Mouse (Mus musculus) forebrain, embryonic 14.5 days (tissue): Measurements from ENCODE around the gene Fads3. TPM values are rescaled to one million over a fixed set of nuclear protein-coding genes. Genes with fewer than 3 reads are reported as not detected.

ENCODE experiments used
- ATAC-seq: fragments of 200-750 bp; cut with Nextera tagmentation; 2 replicates; pipeline ENCODE4 v1.8.0; 2017; ENCODE audit warnings: mild to moderate bottlenecking, moderate library complexity
- DNase-seq: peaks from one replicate; pipeline ENCODE4 v3.0.0-alpha.2; 2015; ENCODE audit warnings: low spot score
- H3K27ac ChIP-seq: fragments of 300-500 bp; sonication (generic); 2 replicates; pipeline ENCODE4 v1.5.1; 2014; ENCODE audit warnings: low read depth, mild to moderate bottlenecking, control low read depth, low read length, moderate library complexity
- H3K27me3 ChIP-seq: fragments of 300-500 bp; sonication (generic); replicated peaks from 2 replicates; pipeline ENCODE4 v1.6.1; 2014; ENCODE audit warnings: low read length, control low read depth, mixed read lengths; ENCODE audit not compliant: control insufficient read depth, insufficient read depth
- H3K36me3 ChIP-seq: fragments of 300-500 bp; sonication (generic); 2 replicates; pipeline ENCODE4 v1.6.1; 2014; ENCODE audit warnings: low read length, control low read depth; ENCODE audit not compliant: control insufficient read depth, insufficient read depth
- H3K4me1 ChIP-seq: fragments of 300-500 bp; sonication (generic); 2 replicates; pipeline ENCODE4 v1.6.1; 2014; ENCODE audit warnings: antibody characterized with exemption, low read length, control low read depth; ENCODE audit not compliant: control insufficient read depth, insufficient read depth
- H3K4me2 ChIP-seq: fragments of 300-500 bp; sonication (generic); 2 replicates; pipeline ENCODE4 v1.6.1; 2014; ENCODE audit warnings: mild to moderate bottlenecking, control low read depth, low read length
- H3K4me3 ChIP-seq: fragments of 300-500 bp; sonication (generic); 2 replicates; pipeline ENCODE4 v1.5.1; 2014; ENCODE audit warnings: low read depth, low read length, control low read depth
- H3K9ac ChIP-seq: fragments of 300-500 bp; sonication (generic); 2 replicates; pipeline ENCODE4 v1.6.1; 2014; ENCODE audit warnings: mild to moderate bottlenecking, low read length, control low read depth, moderate library complexity
- H3K9me3 ChIP-seq: fragments of 300-500 bp; sonication (generic); replicated peaks from 2 replicates; pipeline ENCODE4 v1.6.1; 2016; ENCODE audit warnings: low read length, control low read depth, mixed read lengths; ENCODE audit not compliant: control insufficient read depth
- WGBS: fragments of 180-500 bp; shearing (Covaris S2); extraction: QIAGEN DNeasy Blood & Tissue Kit; methylation state at CpG from one replicate; pipeline ENCODE4 v1.1.7; 2014; 5-methylcytosine and 5-hydroxymethylcytosine counted together
- polyA plus RNA-seq: library from polyadenylated mRNA; unstranded; fragments of >200 nt; fragmentation: Nextera tagmentation; extraction: Ambion mirVana; gene quantifications from 2 replicates; pipeline ENCODE4 v1.2.1, GENCODE M21; 2014

Fads3 gene
- 9.6 and 12.5 TPM in 2 replicates for polyA plus RNA-seq

GRCm38 (mm10) chr19:10041388-10042148, at the start of gene Fads3:
Fads3 (plus strand) TSS chr19:10041569.
- Histone ChIP-seq H3K9me3 (no peaks in the 10 kb centered on the region), H3K4me3 (peak within 1 kb of the TSS; percentile 66), H3K9ac (peak within 1 kb of the TSS; percentile 76), H3K27ac (no peak within 1 kb of the TSS), H3K27me3 (no peaks in the 10 kb centered on the region), H3K4me1 (peaks cover 7% of the 10 kb centered on the region; the same call in 1 of the 2 replicates), H3K36me3 (no peaks in the 10 kb centered on the region), H3K4me2 (peak within 1 kb of the TSS; percentile 97)
- WGBS: under 1% methylated on average over 62 of the region's 69 CpGs
- ATAC-seq (peak; percentile 90), DNase-seq (peak; percentile 69)

- peak; percentile 36 for ATAC-seq
- no peak overlapping the region for H3K27ac ChIP-seq
These were observed 49.1 kb upstream of the Fads3 start for GRCm38 (mm10) chr19:9992011-9992958.

GRCm38 (mm10) chr19:9993036-9993656, 48.2 kb upstream of the Fads3 start:
- peak; percentile 90 for ATAC-seq
- 7% methylated on average over 17 of the region's 17 CpGs for WGBS

More at GRCm38 (mm10) chr19:9992011-9992958, 49.1 kb upstream of the Fads3 start:
- Histone ChIP-seq H3K4me1 (no peaks in the 10 kb centered on the region), H3K27me3 (no peaks in the 10 kb centered on the region), H3K4me3 (peak overlapping the region; percentile 15), H3K9me3 (no peaks in the 10 kb centered on the region), H3K9ac (peak overlapping the region; percentile 40), H3K36me3 (no peaks in the 10 kb centered on the region), H3K4me2 (peak overlapping the region; percentile 42)
- 43% methylated on average over 26 of the region's 26 CpGs for WGBS
- peak; percentile 19 for DNase-seq

GRCm38 (mm10) chr19:9997204-9998062, 43.9 kb upstream of the Fads3 start:
- H3K36me3 ChIP-seq: no peaks in the 10 kb centered on the region
- H3K9ac ChIP-seq: no peak overlapping the region
- H3K4me2 ChIP-seq: no peak overlapping the region
- no peak overlapping the region for H3K4me3 ChIP-seq
- ATAC-seq (no peak), DNase-seq (no peak)
- no peaks in the 10 kb centered on the region for H3K27me3 ChIP-seq
- WGBS: 75% methylated on average over 12 of the region's 12 CpGs
- H3K4me1 ChIP-seq: no peaks in the 10 kb centered on the region
- no peaks in the 10 kb centered on the region for H3K9me3 ChIP-seq
- H3K27ac ChIP-seq: no peak overlapping the region

More at GRCm38 (mm10) chr19:9993036-9993656, 48.2 kb upstream of the Fads3 start:
- H3K36me3 ChIP-seq: no peaks in the 10 kb centered on the region
- no peaks in the 10 kb centered on the region for H3K4me1 ChIP-seq
- H3K27ac ChIP-seq: no peak overlapping the region
- peak; percentile 82 for DNase-seq
- peak overlapping the region; percentile 40 for H3K9ac ChIP-seq
- H3K4me3 ChIP-seq: peak overlapping the region; percentile 15
- H3K9me3 ChIP-seq: no peaks in the 10 kb centered on the region
- H3K4me2 ChIP-seq: peak overlapping the region; percentile 42
- no peaks in the 10 kb centered on the region for H3K27me3 ChIP-seq

GRCm38 (mm10) chr19:9998063-9998416, 43.3 kb upstream of the Fads3 start:
- Histone ChIP-seq H3K27ac (no peak overlapping the region), H3K9me3 (no peaks in the 10 kb centered on the region), H3K4me2 (no peak overlapping the region), H3K27me3 (no peaks in the 10 kb centered on the region), H3K4me3 (no peak overlapping the region), H3K4me1 (no peaks in the 10 kb centered on the region), H3K9ac (no peak overlapping the region), H3K36me3 (no peaks in the 10 kb centered on the region)
- ATAC-seq (no peak), DNase-seq (no peak)
- WGBS: 58% methylated on average over 2 of the region's 2 CpGs

- H3K4me1 ChIP-seq: no peaks in the 10 kb centered on the region
- DNase-seq: no peak
- no peaks in the 10 kb centered on the region for H3K36me3 ChIP-seq
- ATAC-seq: no peak
- 60% methylated on average over 13 of the region's 13 CpGs for WGBS
- no peak overlapping the region for H3K4me3 ChIP-seq
- H3K9me3 ChIP-seq: no peaks in the 10 kb centered on the region
- H3K4me2 ChIP-seq: no peak overlapping the region
- H3K9ac ChIP-seq: no peak overlapping the region
- no peaks in the 10 kb centered on the region for H3K27me3 ChIP-seq
- no peak overlapping the region for H3K27ac ChIP-seq
These were observed 42.5 kb upstream of the Fads3 start for GRCm38 (mm10) chr19:9998736-9999486.

GRCm38 (mm10) chr19:10000330-10000729, 41.0 kb upstream of the Fads3 start:
- ATAC-seq: no peak

More at GRCm38 (mm10) chr19:10000330-10000729, 41.0 kb upstream of the Fads3 start:
- Histone ChIP-seq H3K4me2 (no peak overlapping the region), H3K4me3 (no peak overlapping the region), H3K27me3 (no peaks in the 10 kb centered on the region), H3K9me3 (no peaks in the 10 kb centered on the region), H3K27ac (no peak overlapping the region), H3K9ac (no peak overlapping the region), H3K36me3 (no peaks in the 10 kb centered on the region), H3K4me1 (no peaks in the 10 kb centered on the region)
- WGBS: 29% methylated on average over 3 of the region's 3 CpGs
- DNase-seq: peak; percentile 47
